Mouse (Mus musculus): ENCODE data around the gene Nfix.

DNA sequence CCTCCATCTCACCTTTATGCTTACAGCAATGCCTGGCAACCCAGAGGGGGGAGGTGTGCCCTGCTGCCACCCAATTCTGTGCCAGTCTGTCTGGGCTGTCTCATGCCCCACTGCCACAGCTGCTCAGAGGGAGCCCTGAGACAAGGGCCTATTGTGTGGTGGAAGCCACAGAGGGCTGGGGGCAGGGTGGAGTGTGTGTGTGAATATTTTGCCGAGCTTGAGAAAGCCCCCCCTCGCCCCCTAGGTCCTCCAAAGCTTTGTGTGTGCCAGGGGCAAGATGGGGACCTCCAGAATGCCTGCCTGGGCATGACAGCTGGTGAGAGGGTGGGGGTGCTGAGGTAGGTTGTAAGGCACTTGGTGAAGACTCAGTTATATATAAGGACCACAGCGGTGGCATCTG, 71.7 kb downstream of the Nfix start:
- no peak for TF ChIP-seq POLR2A (IDR thresholded peaks at IDR 0.05; ENCODE audit: extremely low read depth, insufficient read depth, low read length)
- no peak for TF ChIP-seq CTCF (IDR thresholded peaks at IDR 0.05; ENCODE audit: extremely low read depth, insufficient read depth, low read length)

Data from cortical plate, adult 2 months (tissue).